Mouse (Mus musculus): ENCODE measurements around the gene Exosc2. TPM values are rescaled to one million over a fixed set of nuclear protein-coding genes. Genes with fewer than 3 reads are reported as not detected.

Gene Exosc2
- 24.4 and 27.3 TPM in 2 replicates for polyA plus RNA-seq (2012; rRNA removed)

GRCm38 (mm10) chr2:31670551-31671035 lies at the start of gene Exosc2:
Exosc2 (plus strand) TSS chr2:31670715.
- peak within 1 kb of the TSS; percentile 63 for H3K4me3 ChIP-seq (ENCODE audit: insufficient read depth, low read length)
- TF ChIP-seq POLR2A (IDR thresholded peaks at IDR 0.05; ENCODE audit: extremely low read depth, insufficient read depth, low read length) (peak; percentile 98), CTCF (IDR thresholded peaks at IDR 0.05; ENCODE audit: extremely low read depth, insufficient read depth, low read length) (no peak)
- H3K4me1 ChIP-seq (ENCODE audit: control insufficient read depth, insufficient read depth, low read length) = peaks cover 1% of the 10 kb centered on the region; the same call in 1 of the 2 replicates
- H3K27ac ChIP-seq (ENCODE audit: insufficient read depth, low read length) = no peak within 1 kb of the TSS

- Histone ChIP-seq H3K27ac (ENCODE audit: insufficient read depth, low read length) (no peak overlapping the region), H3K4me1 (ENCODE audit: control insufficient read depth, insufficient read depth, low read length) (no peaks in the 10 kb centered on the region), H3K4me3 (ENCODE audit: insufficient read depth, low read length) (no peak overlapping the region)
- TF ChIP-seq CTCF (IDR thresholded peaks at IDR 0.05; ENCODE audit: extremely low read depth, insufficient read depth, low read length) (no peak), POLR2A (IDR thresholded peaks at IDR 0.05; ENCODE audit: extremely low read depth, insufficient read depth, low read length) (no peak)
Observed at GRCm38 (mm10) chr2:31633531-31633930, 37.0 kb upstream of the Exosc2 start.

- Histone ChIP-seq H3K4me1 (ENCODE audit: control insufficient read depth, insufficient read depth, low read length) (no peaks in the 10 kb centered on the region), H3K27ac (ENCODE audit: insufficient read depth, low read length) (no peak overlapping the region), H3K4me3 (ENCODE audit: insufficient read depth, low read length) (no peak overlapping the region)
- TF ChIP-seq CTCF (IDR thresholded peaks at IDR 0.05; ENCODE audit: extremely low read depth, insufficient read depth, low read length) (no peak), POLR2A (IDR thresholded peaks at IDR 0.05; ENCODE audit: extremely low read depth, insufficient read depth, low read length) (no peak)
Observed at GRCm38 (mm10) chr2:31635281-31636137, 35.0 kb upstream of the Exosc2 start.

DNA sequence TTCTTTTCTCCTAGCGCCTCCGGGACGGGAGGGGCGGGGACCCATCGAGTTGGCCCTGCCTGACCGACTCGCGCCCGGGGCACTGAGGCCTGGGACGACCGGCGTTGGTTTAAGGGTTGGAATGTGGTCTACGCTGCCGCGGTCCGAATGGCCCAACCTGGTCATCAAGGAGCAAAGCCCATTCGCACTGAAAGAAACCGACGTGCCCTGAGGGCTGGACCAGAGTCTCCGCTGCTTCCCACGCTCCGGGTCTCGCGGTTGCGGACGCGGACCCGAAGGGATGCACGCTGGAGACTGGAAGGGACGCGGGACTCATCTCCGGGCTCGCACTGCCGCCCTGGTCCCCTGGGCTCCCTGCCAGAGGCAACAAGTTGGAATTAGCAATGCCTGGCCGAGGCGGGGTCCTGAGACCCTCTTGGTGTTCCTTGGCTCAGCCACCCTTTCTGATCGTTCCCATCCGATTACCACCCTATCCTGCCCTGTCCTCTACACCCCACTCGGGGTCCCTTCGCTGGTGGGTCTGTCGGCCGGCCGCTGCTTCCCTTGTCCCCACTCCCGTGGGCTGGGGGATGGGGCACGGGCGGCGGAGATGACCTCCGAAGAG lies 34.3 kb upstream of the Exosc2 start:
- H3K27ac ChIP-seq (ENCODE audit: insufficient read depth, low read length) = no peak overlapping the region
- TF ChIP-seq CTCF (IDR thresholded peaks at IDR 0.05; ENCODE audit: extremely low read depth, insufficient read depth, low read length) (no peak), POLR2A (IDR thresholded peaks at IDR 0.05; ENCODE audit: extremely low read depth, insufficient read depth, low read length) (no peak)
- H3K4me1 ChIP-seq (ENCODE audit: control insufficient read depth, insufficient read depth, low read length) = no peaks in the 10 kb centered on the region
- no peak overlapping the region for H3K4me3 ChIP-seq (ENCODE audit: insufficient read depth, low read length)

- Histone ChIP-seq H3K4me3 (ENCODE audit: insufficient read depth, low read length) (no peak overlapping the region), H3K27ac (ENCODE audit: insufficient read depth, low read length) (no peak overlapping the region), H3K4me1 (ENCODE audit: control insufficient read depth, insufficient read depth, low read length) (no peaks in the 10 kb centered on the region)
- TF ChIP-seq POLR2A (IDR thresholded peaks at IDR 0.05; ENCODE audit: extremely low read depth, insufficient read depth, low read length) (no peak), CTCF (IDR thresholded peaks at IDR 0.05; ENCODE audit: extremely low read depth, insufficient read depth, low read length) (no peak)
Observed at GRCm38 (mm10) chr2:31636742-31637141, 33.8 kb upstream of the Exosc2 start.

- no peak overlapping the region for H3K4me3 ChIP-seq (ENCODE audit: insufficient read depth, low read length)
- no peak overlapping the region for H3K27ac ChIP-seq (ENCODE audit: insufficient read depth, low read length)
- no peaks in the 10 kb centered on the region for H3K4me1 ChIP-seq (ENCODE audit: control insufficient read depth, insufficient read depth, low read length)
- no peak for TF ChIP-seq CTCF (IDR thresholded peaks at IDR 0.05; ENCODE audit: extremely low read depth, insufficient read depth, low read length)
- TF ChIP-seq POLR2A (IDR thresholded peaks at IDR 0.05; ENCODE audit: extremely low read depth, insufficient read depth, low read length) = no peak
Observed at GRCm38 (mm10) chr2:31637311-31637710, 33.2 kb upstream of the Exosc2 start.

- TF ChIP-seq CTCF (IDR thresholded peaks at IDR 0.05; ENCODE audit: extremely low read depth, insufficient read depth, low read length) = no peak
- TF ChIP-seq POLR2A (IDR thresholded peaks at IDR 0.05; ENCODE audit: extremely low read depth, insufficient read depth, low read length) = no peak
- no peak overlapping the region for H3K4me3 ChIP-seq (ENCODE audit: insufficient read depth, low read length)
- no peak overlapping the region for H3K27ac ChIP-seq (ENCODE audit: insufficient read depth, low read length)
- H3K4me1 ChIP-seq (ENCODE audit: control insufficient read depth, insufficient read depth, low read length) = no peaks in the 10 kb centered on the region
Observed at GRCm38 (mm10) chr2:31637807-31638206, 32.7 kb upstream of the Exosc2 start.

DNA sequence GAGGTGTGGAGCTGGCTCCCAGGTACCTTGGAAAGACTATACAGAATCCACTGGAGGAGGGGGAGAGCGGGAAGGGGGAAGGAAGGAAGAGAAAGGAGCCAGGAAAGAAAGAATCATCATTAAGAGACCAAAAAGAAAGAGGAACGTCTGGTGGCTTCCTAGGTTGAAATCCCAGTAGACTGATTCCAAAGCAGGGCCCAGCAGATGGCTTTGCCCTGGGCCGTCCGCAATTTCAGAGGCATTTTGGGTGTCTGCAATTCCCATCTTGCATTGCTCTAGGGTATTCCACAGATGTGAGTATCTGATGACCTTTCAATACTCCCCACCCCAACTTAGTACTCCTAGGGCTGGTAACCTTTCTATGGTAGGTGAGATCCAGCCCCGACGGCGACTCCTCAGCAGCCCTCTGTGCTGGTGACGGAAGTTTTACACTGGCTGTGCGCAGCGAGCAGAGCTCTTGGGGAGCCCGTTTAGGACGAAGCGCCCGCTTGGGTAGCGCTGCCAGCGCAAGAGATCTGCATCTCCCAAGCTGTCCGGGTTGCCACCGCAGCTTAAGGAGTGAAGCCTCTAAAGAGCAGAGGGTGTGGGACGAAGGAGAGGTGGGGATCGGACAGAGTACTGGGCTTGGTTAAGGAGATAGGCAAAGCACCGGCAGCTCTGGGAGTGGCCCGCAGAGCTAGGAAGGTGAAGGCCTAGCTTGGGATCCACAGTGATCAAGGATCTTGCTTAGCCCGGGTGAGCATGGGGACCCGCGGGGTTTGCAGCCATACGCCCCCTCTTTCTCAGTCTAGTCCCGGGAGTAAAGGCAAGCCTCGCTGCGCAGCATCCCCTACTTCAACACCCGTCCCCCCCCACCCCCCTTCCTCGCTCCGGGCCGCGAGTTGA lies 31.7 kb upstream of the Exosc2 start:
- TF ChIP-seq CTCF (IDR thresholded peaks at IDR 0.05; ENCODE audit: extremely low read depth, insufficient read depth, low read length) (no peak), POLR2A (IDR thresholded peaks at IDR 0.05; ENCODE audit: extremely low read depth, insufficient read depth, low read length) (no peak)
- Histone ChIP-seq H3K4me3 (ENCODE audit: insufficient read depth, low read length) (no peak overlapping the region), H3K27ac (ENCODE audit: insufficient read depth, low read length) (no peak overlapping the region), H3K4me1 (ENCODE audit: control insufficient read depth, insufficient read depth, low read length) (no peaks in the 10 kb centered on the region)

DNA sequence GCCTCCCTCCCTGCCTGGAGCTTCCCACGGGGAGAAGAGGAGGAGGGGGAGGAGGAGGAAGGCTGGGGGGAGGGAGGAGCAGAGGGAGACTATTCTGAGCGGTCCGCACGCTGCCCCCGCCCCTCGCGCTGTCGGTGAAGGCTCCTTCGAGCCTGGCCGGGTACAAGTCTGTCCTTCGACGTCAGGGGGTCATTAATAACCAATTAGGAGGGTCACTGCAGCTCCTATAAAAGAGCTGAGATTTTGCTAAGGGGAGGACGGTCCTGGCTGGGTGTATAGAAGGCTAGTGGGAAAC lies 31.1 kb upstream of the Exosc2 start:
- no peak overlapping the region for H3K4me3 ChIP-seq (ENCODE audit: insufficient read depth, low read length)
- H3K4me1 ChIP-seq (ENCODE audit: control insufficient read depth, insufficient read depth, low read length) = no peaks in the 10 kb centered on the region
- H3K27ac ChIP-seq (ENCODE audit: insufficient read depth, low read length) = no peak overlapping the region
- TF ChIP-seq POLR2A (IDR thresholded peaks at IDR 0.05; ENCODE audit: extremely low read depth, insufficient read depth, low read length) (no peak), CTCF (IDR thresholded peaks at IDR 0.05; ENCODE audit: extremely low read depth, insufficient read depth, low read length) (no peak)

Measured in cortical plate, adult 2 months (tissue).